Mouse (Mus musculus) layer of hippocampus, postnatal 25 days (tissue): ENCODE results near the gene Nlk. TPM values are rescaled to one million over a fixed set of nuclear protein-coding genes. Genes with fewer than 3 reads are reported as not detected.

Experiments used
- total RNA-seq, 2 experiments: library from RNA; stranded (reverse); gene quantifications; 2 replicates each; pipeline ENCODE4 v1.2.3; 2021

Nlk gene
- total RNA-seq, 2 experiments from 2014 or later: 42.5 to 45.1 TPM

Other genes with a start within 250 kb of the Nlk start
- 10 to 100 TPM; 10.6 to 11.2 TPM for gene Slc46a1, start 231.7 kb downstream of the Nlk start, total RNA-seq
- gene Sarm1, start 199.6 kb downstream of the Nlk start, total RNA-seq: 10 to 100 TPM; 39.5 to 40.8 TPM
- 10 to 100 TPM; 57.9 to 64.0 TPM for gene Vtn, start 198.3 kb downstream of the Nlk start, total RNA-seq
- 1 to 10 TPM; 5.0 to 5.5 TPM for gene Sebox, start 193.9 kb downstream of the Nlk start, total RNA-seq
- gene Tmem199, start 185.2 kb downstream of the Nlk start, total RNA-seq: 10 to 100 TPM; 40.7 to 44.5 TPM
- 100 to 1,000 TPM; 122 TPM for gene Poldip2, start 185.2 kb downstream of the Nlk start, total RNA-seq
- 10 to 100 TPM; 34.7 to 35.5 TPM for gene Tnfaip1, start 161.0 kb downstream of the Nlk start, total RNA-seq
- 10 to 100 TPM; 80.0 to 83.0 TPM for gene Ift20, start 161.0 kb downstream of the Nlk start, total RNA-seq
- gene Tmem97, start 146.6 kb downstream of the Nlk start, total RNA-seq: 10 to 100 TPM; 14.4 to 15.5 TPM
- 10 to 100 TPM; 17.9 to 19.5 TPM for gene Ccnq, start 54.4 kb upstream of the Nlk start, total RNA-seq
- gene Lyrm9, start 129.2 kb upstream of the Nlk start, total RNA-seq: 10 to 100 TPM; 15.5 to 21.6 TPM
- under 1 TPM; 0.31 to 0.54 TPM for gene Nos2, start 223.4 kb upstream of the Nlk start, total RNA-seq